Mouse (Mus musculus) stomach, postnatal 0 days (tissue): ENCODE measurements around the gene Snx9. TPM values are rescaled to one million over a fixed set of nuclear protein-coding genes. Genes with fewer than 3 reads are reported as not detected.
A peak's percentile ranks its signal among the peaks of the same experiment; 100 is the strongest.

Experiments used
- ATAC-seq: fragments of 200-750 bp; cut with Nextera tagmentation; 2 replicates; pipeline ENCODE4 v1.8.0; 2017; ENCODE audit not compliant: low FRiP score, low TSS enrichment
- DNase-seq: peaks from one replicate; pipeline ENCODE4 v3.0.0-alpha.2; 2016; ENCODE audit warnings: low spot score
- H3K27ac ChIP-seq: fragments of 300-500 bp; sonication (generic); replicated peaks from 2 replicates; pipeline ENCODE4 v1.5.1; 2014; ENCODE audit warnings: mild to moderate bottlenecking, control low read depth
- H3K27me3 ChIP-seq: fragments of 300-500 bp; sonication (generic); 2 replicates; pipeline ENCODE4 v1.6.1; 2014; ENCODE audit warnings: low read length; ENCODE audit not compliant: control insufficient read depth, insufficient read depth
- H3K36me3 ChIP-seq: fragments of 300-500 bp; sonication (generic); 2 replicates; pipeline ENCODE4 v1.6.1; 2014; ENCODE audit warnings: low read length, mixed read lengths; ENCODE audit not compliant: control insufficient read depth, insufficient read depth
- H3K4me1 ChIP-seq: fragments of 300-500 bp; sonication (generic); replicated peaks from 2 replicates; pipeline ENCODE4 v1.6.1; 2014; ENCODE audit warnings: antibody characterized with exemption; ENCODE audit not compliant: control insufficient read depth, insufficient read depth
- H3K4me2 ChIP-seq: fragments of 300-500 bp; sonication (generic); replicated peaks from 2 replicates; pipeline ENCODE4 v1.6.1; 2014; ENCODE audit warnings: low read depth, mild to moderate bottlenecking, control low read depth, moderate library complexity
- H3K4me3 ChIP-seq: fragments of 300-500 bp; sonication (generic); 2 replicates; pipeline ENCODE4 v1.5.1; 2014; ENCODE audit warnings: low read depth, low read length, control low read depth
- H3K9ac ChIP-seq: fragments of 300-500 bp; sonication (generic); 2 replicates; pipeline ENCODE4 v1.6.1; 2014; ENCODE audit warnings: mild to moderate bottlenecking, low read length, control low read depth, mixed read lengths
- H3K9me3 ChIP-seq: fragments of 300-500 bp; sonication (generic); 2 replicates; pipeline ENCODE4 v1.6.1; 2016; ENCODE audit warnings: low read length; ENCODE audit not compliant: control insufficient read depth
- CTCF ChIP-seq: IDR thresholded peaks from 2 replicates; pipeline ENCODE4 v1.5.1; 2016; ENCODE audit warnings: antibody characterized with exemption, low read depth, mild to moderate bottlenecking, moderate library complexity
- EP300 ChIP-seq: optimal IDR thresholded peaks from 2 replicates; pipeline ENCODE3; 2016; ENCODE audit warnings: antibody characterized with exemption
- WGBS: fragments of 180-500 bp; shearing (Covaris S2); extraction: QIAGEN DNeasy Blood & Tissue Kit; methylation state at CpG from one replicate; pipeline ENCODE4 v1.1.7; 2014; 5-methylcytosine and 5-hydroxymethylcytosine counted together
- polyA plus RNA-seq: library from polyadenylated mRNA; unstranded; fragments of >200 nt; fragmentation: Nextera tagmentation; extraction: Ambion mirVana; gene quantifications from 2 replicates; pipeline ENCODE4 v1.2.1, GENCODE M21; 2015

The Snx9 gene
- polyA plus RNA-seq, 1 experiment from 2014 or later = 34.8 TPM

- Histone ChIP-seq H3K4me1 (peaks cover 21% of the 10 kb centered on the region), H3K36me3 (no peaks in the 10 kb centered on the region), H3K9ac (no peak overlapping the region), H3K27me3 (no peaks in the 10 kb centered on the region), H3K4me2 (no peak overlapping the region; the same call in 1 of the 2 replicates), H3K9me3 (no peaks in the 10 kb centered on the region), H3K27ac (peak overlapping the region; percentile 86), H3K4me3 (no peak overlapping the region)
- no peak for TF ChIP-seq EP300
- no peak for TF ChIP-seq CTCF
- WGBS = 25% methylated on average over 9 of the region's 9 CpGs
- no peak; the same call in 1 of the 2 replicates for ATAC-seq
- no peak for DNase-seq
Observed at GRCm38 (mm10) chr17:5959802-5960201, 118.7 kb downstream of the Snx9 start.

DNA sequence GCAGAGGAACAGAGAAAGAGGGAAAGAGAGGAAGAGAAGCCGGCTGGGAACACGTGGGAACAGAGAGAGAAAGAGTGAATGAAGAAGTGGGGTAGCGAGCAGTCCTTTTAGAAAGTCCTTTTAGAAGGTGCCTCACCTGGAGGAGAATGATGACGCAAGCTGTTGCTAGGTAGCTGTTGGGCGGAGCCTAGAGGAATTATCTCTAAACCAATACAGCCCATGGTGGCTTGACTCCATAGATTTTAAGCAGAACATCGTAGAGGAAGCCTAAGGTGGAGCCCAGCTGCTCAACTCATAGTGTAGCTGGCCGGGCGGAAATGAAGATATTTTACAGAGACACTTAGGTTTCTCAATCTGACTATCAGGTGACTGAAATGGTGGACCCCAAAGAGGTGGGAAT is 122.6 kb downstream of the Snx9 start:
- no peak overlapping the region for H3K4me3 ChIP-seq
- ATAC-seq (no peak), DNase-seq (peak; percentile 60)
- no peaks in the 10 kb centered on the region for H3K36me3 ChIP-seq
- no peak for TF ChIP-seq EP300
- no peak for TF ChIP-seq CTCF
- peaks cover 17% of the 10 kb centered on the region for H3K4me1 ChIP-seq
- WGBS = 71% methylated on average over 8 of the region's 8 CpGs
- H3K9me3 ChIP-seq = no peaks in the 10 kb centered on the region
- H3K27ac ChIP-seq = no peak overlapping the region
- H3K9ac ChIP-seq = no peak overlapping the region
- H3K27me3 ChIP-seq = no peaks in the 10 kb centered on the region
- H3K4me2 ChIP-seq = no peak overlapping the region

- H3K27me3 ChIP-seq = no peaks in the 10 kb centered on the region
- H3K9me3 ChIP-seq = no peaks in the 10 kb centered on the region
- no peaks in the 10 kb centered on the region for H3K36me3 ChIP-seq
- no peak for TF ChIP-seq CTCF
- TF ChIP-seq EP300 = no peak
- no peak overlapping the region for H3K4me3 ChIP-seq
- peak; percentile 46 for DNase-seq
- peak; percentile 28 for ATAC-seq
- H3K27ac ChIP-seq = peak overlapping the region; percentile 53; the same call in 1 of the 2 replicates
- no peak overlapping the region for H3K9ac ChIP-seq
- 32% methylated on average over 9 of the region's 9 CpGs for WGBS
- H3K4me2 ChIP-seq = no peak overlapping the region
- H3K4me1 ChIP-seq = peaks cover 6% of the 10 kb centered on the region
Observed at GRCm38 (mm10) chr17:5965084-5965781, 124.1 kb downstream of the Snx9 start.

DNA sequence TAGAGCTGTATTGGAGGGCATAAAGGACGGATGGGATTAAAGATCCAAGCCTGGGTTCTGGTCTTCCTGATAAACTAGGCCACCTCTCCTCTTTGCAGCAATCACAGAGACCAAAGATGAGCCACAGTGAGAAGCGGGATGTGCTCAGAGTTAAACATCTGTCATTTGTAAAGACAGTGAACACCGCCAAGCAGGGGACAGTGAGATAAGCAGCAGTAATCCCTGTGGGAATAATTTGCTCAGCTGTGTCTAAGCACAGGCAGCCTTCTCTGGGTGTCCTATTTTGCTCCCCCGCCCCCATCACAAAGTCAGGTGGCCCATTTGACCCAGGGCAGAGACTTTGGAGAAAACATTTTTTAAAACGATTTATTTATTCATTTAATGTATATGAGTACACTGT is 125.6 kb downstream of the Snx9 start:
- WGBS = 87% methylated on average over 5 of the region's 5 CpGs
- ATAC-seq = no peak
- H3K27ac ChIP-seq = no peak overlapping the region

GRCm38 (mm10) chr17:5968562-5968961 is 127.4 kb downstream of the Snx9 start:
- Histone ChIP-seq H3K4me2 (no peak overlapping the region), H3K4me3 (no peak overlapping the region), H3K9me3 (no peaks in the 10 kb centered on the region), H3K27ac (peak overlapping the region; percentile 35; the same call in 1 of the 2 replicates), H3K27me3 (no peaks in the 10 kb centered on the region), H3K4me1 (no peaks in the 10 kb centered on the region), H3K36me3 (no peaks in the 10 kb centered on the region), H3K9ac (no peak overlapping the region)
- peak; percentile 69 for DNase-seq
- ATAC-seq = peak; percentile 84
- TF ChIP-seq CTCF = no peak
- no peak for TF ChIP-seq EP300
- WGBS = 53% methylated on average over 6 of the region's 6 CpGs

More for the DNA sequence above, 125.6 kb downstream of the Snx9 start:
- Histone ChIP-seq H3K36me3 (no peaks in the 10 kb centered on the region), H3K9me3 (no peaks in the 10 kb centered on the region), H3K27me3 (no peaks in the 10 kb centered on the region), H3K4me2 (no peak overlapping the region), H3K4me1 (no peaks in the 10 kb centered on the region), H3K9ac (no peak overlapping the region), H3K4me3 (no peak overlapping the region)
- DNase-seq = no peak
- TF ChIP-seq EP300 = no peak
- no peak for TF ChIP-seq CTCF

- no peak overlapping the region for H3K9ac ChIP-seq
- no peaks in the 10 kb centered on the region for H3K4me1 ChIP-seq
- H3K27me3 ChIP-seq = no peaks in the 10 kb centered on the region
- TF ChIP-seq EP300 (no peak), CTCF (no peak)
- H3K27ac ChIP-seq = peak overlapping the region; percentile 35; the same call in 1 of the 2 replicates
- H3K36me3 ChIP-seq = no peaks in the 10 kb centered on the region
- WGBS = 52% methylated on average over 3 of the region's 3 CpGs
- H3K4me3 ChIP-seq = no peak overlapping the region
- DNase-seq = no peak
- no peak for ATAC-seq
- H3K4me2 ChIP-seq = no peak overlapping the region
- H3K9me3 ChIP-seq = no peaks in the 10 kb centered on the region
Observed at GRCm38 (mm10) chr17:5969246-5969645, 128.1 kb downstream of the Snx9 start.
